Mouse (Mus musculus) hindbrain, embryonic 16.5 days (tissue): ENCODE measurements around the gene Gsk3b. TPM values are rescaled to one million over a fixed set of nuclear protein-coding genes. Genes with fewer than 3 reads are reported as not detected.
A peak's percentile ranks its signal among the peaks of the same experiment; 100 is the strongest.
"Not testable (repeated sequence)": the region's sequence is repeated elsewhere in the genome, so short reads cannot be mapped to it uniquely, and the experiment has no call there.

Experiments
- ATAC-seq: fragments of 200-750 bp; cut with Nextera tagmentation; 2 replicates; pipeline ENCODE4 v1.8.0; 2017; ENCODE audit warnings: moderate TSS enrichment, moderate library complexity
- H3K27ac ChIP-seq: fragments of 300-500 bp; sonication (generic); 2 replicates; pipeline ENCODE4 v1.5.1; 2014; ENCODE audit warnings: low read depth, mild to moderate bottlenecking, control low read depth, low read length, moderate library complexity
- H3K27me3 ChIP-seq: fragments of 300-500 bp; sonication (generic); replicated peaks from 2 replicates; pipeline ENCODE4 v1.6.1; 2014; ENCODE audit warnings: low read length; ENCODE audit not compliant: control insufficient read depth, insufficient read depth
- H3K36me3 ChIP-seq: fragments of 300-500 bp; sonication (generic); 2 replicates; pipeline ENCODE4 v1.6.1; 2014; ENCODE audit warnings: mild to moderate bottlenecking, low read length, moderate library complexity, mixed read lengths; ENCODE audit not compliant: control insufficient read depth, insufficient read depth
- H3K4me1 ChIP-seq: fragments of 300-500 bp; sonication (generic); 2 replicates; pipeline ENCODE4 v1.6.1; 2014; ENCODE audit warnings: low read depth, low read length; ENCODE audit not compliant: control insufficient read depth, insufficient read depth
- H3K4me2 ChIP-seq: fragments of 300-500 bp; sonication (generic); 2 replicates; pipeline ENCODE4 v1.6.1; 2014; ENCODE audit warnings: mild to moderate bottlenecking, low read length, control low read depth, moderate library complexity
- H3K4me3 ChIP-seq: fragments of 300-500 bp; sonication (generic); 2 replicates; pipeline ENCODE4 v1.5.1; 2014; ENCODE audit warnings: mild to moderate bottlenecking, low read length, control low read depth, moderate library complexity
- H3K9ac ChIP-seq: fragments of 300-500 bp; sonication (generic); 2 replicates; pipeline ENCODE4 v1.6.1; 2014; ENCODE audit warnings: low read depth, mild to moderate bottlenecking, control low read depth, low read length, moderate library complexity
- H3K9me3 ChIP-seq: fragments of 300-500 bp; sonication (generic); 2 replicates; pipeline ENCODE4 v1.6.1; 2014; ENCODE audit warnings: mild to moderate bottlenecking, low read length, moderate library complexity; ENCODE audit not compliant: control insufficient read depth
- WGBS: fragments of 180-500 bp; shearing (Covaris S2); extraction: QIAGEN DNeasy Blood & Tissue Kit; methylation state at CpG from one replicate; pipeline ENCODE4 v1.1.7; 2014; 5-methylcytosine and 5-hydroxymethylcytosine counted together
- polyA plus RNA-seq: library from polyadenylated mRNA; unstranded; fragments of >200 nt; fragmentation: Nextera tagmentation; extraction: Ambion mirVana; gene quantifications from 2 replicates; pipeline ENCODE4 v1.2.1, GENCODE M21; 2015

Gsk3b gene
- polyA plus RNA-seq = 123 and 131 TPM in 2 replicates

DNA sequence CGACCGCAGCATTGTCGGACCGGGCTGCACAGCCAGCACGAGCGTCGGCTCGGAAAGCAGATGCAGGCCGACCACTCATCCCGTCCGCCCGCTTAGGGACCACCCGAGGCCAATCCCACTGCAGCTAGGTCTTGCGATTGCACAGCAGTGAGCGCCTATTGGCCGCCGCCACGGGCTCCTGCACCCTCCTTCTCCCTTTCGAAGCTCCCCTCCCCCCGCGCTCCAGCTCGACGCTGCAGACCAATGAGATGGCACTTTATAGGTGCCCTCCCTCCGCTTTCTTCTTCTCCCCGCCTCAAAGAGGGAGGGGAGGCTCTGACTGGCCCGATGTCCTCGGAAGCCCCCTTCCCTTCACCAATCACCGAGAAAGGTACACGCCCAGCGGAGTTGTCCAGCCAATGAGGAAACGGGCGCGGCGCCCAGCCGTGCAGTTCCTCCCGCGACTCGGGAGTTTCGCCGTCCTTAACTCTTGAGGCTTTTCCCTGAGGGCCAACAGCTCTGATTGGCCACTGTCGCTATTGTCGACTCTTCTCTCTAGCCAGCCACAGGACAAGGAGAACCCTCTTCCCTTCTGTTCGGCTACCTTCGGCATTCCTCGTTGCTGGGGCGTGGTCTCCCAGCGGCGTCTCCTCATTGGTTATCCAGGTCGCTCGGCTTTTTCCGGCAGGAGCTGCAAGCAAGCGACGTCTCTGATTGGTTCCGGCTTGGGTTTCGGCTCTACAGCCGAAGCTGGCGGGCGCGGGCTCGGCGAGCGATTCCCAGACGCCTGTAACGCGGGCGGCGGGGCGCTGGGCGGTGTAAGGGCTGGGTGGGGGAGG lies at the start of gene Gsk3b:
Gene Gsk3b, plus strand, starts transcription at position 373 of the 818 bp plus-strand sequence.
- Histone ChIP-seq H3K4me1 (peaks cover 6% of the 10 kb centered on the region), H3K27ac (peak within 1 kb of the TSS; percentile 100), H3K4me3 (peak within 1 kb of the TSS; percentile 97), H3K4me2 (peak within 1 kb of the TSS; percentile 82), H3K36me3 (no peaks in the 10 kb centered on the region), H3K9me3 (no peaks in the 10 kb centered on the region), H3K27me3 (no peaks in the 10 kb centered on the region), H3K9ac (peak within 1 kb of the TSS; percentile 100)
- 0% methylated on average over 62 of the region's 69 CpGs for WGBS
- ATAC-seq = peak; percentile 95

GRCm38 (mm10) chr16:38042160-38042559 lies 46.6 kb upstream of the Gsk3b start:
- 88% methylated on average over 1 of the region's 1 CpGs for WGBS
- ATAC-seq = no peak
- H3K9me3 ChIP-seq = no peaks in the 10 kb centered on the region
- H3K4me3 ChIP-seq = no peak overlapping the region
- no peaks in the 10 kb centered on the region for H3K27me3 ChIP-seq
- H3K36me3 ChIP-seq = no peaks in the 10 kb centered on the region
- no peak overlapping the region for H3K27ac ChIP-seq
- no peak overlapping the region for H3K9ac ChIP-seq
- H3K4me2 ChIP-seq = no peak overlapping the region
- H3K4me1 ChIP-seq = no peaks in the 10 kb centered on the region

DNA sequence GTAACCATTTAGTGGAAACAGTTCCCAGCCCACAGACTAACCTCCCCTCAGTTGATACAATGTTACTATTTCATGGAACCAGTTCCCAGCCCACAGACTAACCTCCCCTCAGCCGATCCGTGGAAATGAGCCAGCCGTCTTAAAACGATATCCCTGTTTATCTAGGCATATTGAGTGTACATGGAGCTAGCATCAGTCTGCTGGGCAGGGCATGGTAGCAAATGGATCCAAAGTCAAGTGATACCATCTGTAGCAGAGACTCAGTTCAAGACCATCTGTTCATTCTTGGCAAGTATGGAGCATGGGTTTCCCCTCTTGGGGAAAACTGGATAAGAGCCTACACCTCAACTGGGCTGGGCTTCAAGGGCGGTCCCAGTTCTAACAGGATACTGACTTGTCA lies 44.2 kb upstream of the Gsk3b start:
- H3K4me2 ChIP-seq = no peak overlapping the region
- no peak overlapping the region for H3K4me3 ChIP-seq
- no peaks in the 10 kb centered on the region for H3K4me1 ChIP-seq
- no peak overlapping the region for H3K9ac ChIP-seq
- H3K36me3 ChIP-seq = no peaks in the 10 kb centered on the region
- WGBS = 83% methylated on average over 5 of the region's 5 CpGs
- H3K27ac ChIP-seq = no peak overlapping the region
- no peaks in the 10 kb centered on the region for H3K9me3 ChIP-seq
- ATAC-seq = 0 out of 2 replicates have a peak, but pooled peaks have one; percentile 30
- no peaks in the 10 kb centered on the region for H3K27me3 ChIP-seq

DNA sequence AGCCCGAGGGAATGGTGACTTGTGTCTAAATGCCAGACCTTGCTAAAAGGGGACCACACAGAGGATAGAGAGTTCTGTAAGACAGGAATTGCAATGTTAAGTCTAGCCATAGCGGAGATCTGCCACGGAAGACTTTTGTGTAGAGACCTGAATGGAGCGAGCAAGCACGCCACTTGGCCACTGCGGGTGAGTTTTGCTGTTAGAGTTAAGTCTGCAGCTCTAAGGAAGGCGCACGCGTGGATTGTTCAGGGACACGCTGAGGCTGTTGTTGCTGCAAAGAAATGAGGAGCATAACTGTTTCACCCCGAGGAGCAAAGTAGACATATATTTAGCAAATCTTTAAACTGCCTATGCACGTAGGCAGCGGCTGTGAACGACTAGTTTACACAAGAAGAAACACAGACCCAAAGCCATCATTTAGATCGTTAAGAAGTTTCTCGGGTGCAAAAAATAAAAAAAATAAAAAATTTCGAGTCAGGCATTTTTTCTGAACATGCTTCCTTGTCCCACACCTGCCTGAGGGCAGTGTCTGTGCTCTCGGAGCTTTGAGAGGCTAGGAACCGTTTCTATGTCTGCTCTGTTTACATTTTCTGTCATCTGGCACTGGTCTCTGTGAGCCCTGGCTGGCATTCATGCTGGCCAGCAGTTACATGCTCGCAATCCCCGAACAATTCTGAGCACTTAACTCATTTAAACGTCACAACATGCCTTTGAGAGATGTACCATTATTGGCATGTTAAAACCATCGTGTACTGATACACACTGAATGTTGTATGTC lies 40.8 kb upstream of the Gsk3b start:
- H3K4me1 ChIP-seq = no peaks in the 10 kb centered on the region
- H3K4me2 ChIP-seq = no peak overlapping the region
- no peak overlapping the region for H3K4me3 ChIP-seq
- 71% methylated on average over 23 of the region's 23 CpGs for WGBS
- H3K27me3 ChIP-seq = no peaks in the 10 kb centered on the region
- H3K27ac ChIP-seq = no peak overlapping the region
- no peaks in the 10 kb centered on the region for H3K9me3 ChIP-seq
- H3K9ac ChIP-seq = no peak overlapping the region
- H3K36me3 ChIP-seq = no peaks in the 10 kb centered on the region
- no peak for ATAC-seq

DNA sequence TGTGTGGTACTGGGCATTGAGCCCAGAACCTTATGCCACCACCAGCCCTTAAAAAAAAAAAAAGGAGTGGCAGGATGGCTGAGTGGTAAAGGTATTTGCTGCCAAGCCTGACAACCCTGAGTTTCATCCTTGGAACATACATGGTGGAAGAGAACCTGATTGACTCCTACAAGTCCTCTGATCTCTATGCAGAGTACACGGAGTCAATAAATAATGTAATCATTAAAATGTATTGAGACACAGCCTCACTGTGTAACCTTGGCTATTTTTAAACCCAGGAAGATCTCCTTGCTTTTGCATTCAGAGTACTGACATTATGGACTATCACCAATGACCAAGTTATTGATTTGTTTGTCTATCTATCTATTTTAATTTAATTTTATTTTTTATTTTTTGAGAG lies 30.9 kb upstream of the Gsk3b start:
- Histone ChIP-seq H3K27ac (no peak overlapping the region), H3K4me1 (no peaks in the 10 kb centered on the region), H3K4me2 (no peak overlapping the region), H3K4me3 (no peak overlapping the region), H3K9me3 (no peaks in the 10 kb centered on the region), H3K36me3 (no peaks in the 10 kb centered on the region), H3K9ac (no peak overlapping the region), H3K27me3 (no peaks in the 10 kb centered on the region)
- 93% methylated on average over 1 of the region's 1 CpGs for WGBS
- no peak for ATAC-seq

DNA sequence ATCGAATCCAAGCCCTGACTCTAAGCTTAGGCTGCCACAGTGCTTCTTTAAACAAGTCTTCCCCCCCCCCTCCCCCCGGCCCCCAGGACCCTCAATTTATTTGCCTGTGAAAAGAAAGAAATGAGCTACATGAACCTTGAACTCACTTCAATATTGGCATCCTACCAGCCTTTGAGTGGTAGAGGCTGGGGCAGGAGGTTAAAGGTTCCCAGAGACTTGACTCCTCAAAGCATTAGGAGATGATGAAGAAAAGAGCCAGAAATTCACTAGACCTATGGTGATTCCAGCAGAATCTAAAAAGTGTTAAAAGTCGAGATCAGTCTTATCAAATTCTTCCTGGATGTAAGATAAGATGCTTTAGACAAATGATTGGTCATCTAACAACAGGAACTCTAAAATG lies 30.0 kb upstream of the Gsk3b start:
- Histone ChIP-seq H3K4me2 (no peak overlapping the region), H3K9ac (no peak overlapping the region), H3K4me3 (no peak overlapping the region), H3K27ac (no peak overlapping the region), H3K9me3 (no peaks in the 10 kb centered on the region), H3K4me1 (no peaks in the 10 kb centered on the region), H3K27me3 (no peaks in the 10 kb centered on the region), H3K36me3 (no peaks in the 10 kb centered on the region)
- 89% methylated on average over 3 of the region's 3 CpGs for WGBS
- ATAC-seq = no peak

GRCm38 (mm10) chr16:38059631-38060030 lies 29.2 kb upstream of the Gsk3b start:
- H3K9me3 ChIP-seq = no peaks in the 10 kb centered on the region
- no peak for ATAC-seq
- no peaks in the 10 kb centered on the region for H3K36me3 ChIP-seq
- H3K27me3 ChIP-seq = no peaks in the 10 kb centered on the region
- no peak overlapping the region for H3K9ac ChIP-seq
- no peak overlapping the region for H3K4me3 ChIP-seq
- no peak overlapping the region for H3K4me2 ChIP-seq
- WGBS = 92% methylated on average over 4 of the region's 4 CpGs
- no peaks in the 10 kb centered on the region for H3K4me1 ChIP-seq
- H3K27ac ChIP-seq = no peak overlapping the region

GRCm38 (mm10) chr16:38073859-38074631 lies 14.8 kb upstream of the Gsk3b start:
- H3K4me3 ChIP-seq, H3K36me3 ChIP-seq, H3K27ac ChIP-seq, H3K4me1 ChIP-seq, H3K9ac ChIP-seq, H3K27me3 ChIP-seq, H3K4me2 ChIP-seq, H3K9me3 ChIP-seq: not testable (repeated sequence)
- peak; percentile 42; the same call in 1 of the 2 replicates for ATAC-seq
- WGBS = 81% methylated on average over 1 of the region's 5 CpGs

DNA sequence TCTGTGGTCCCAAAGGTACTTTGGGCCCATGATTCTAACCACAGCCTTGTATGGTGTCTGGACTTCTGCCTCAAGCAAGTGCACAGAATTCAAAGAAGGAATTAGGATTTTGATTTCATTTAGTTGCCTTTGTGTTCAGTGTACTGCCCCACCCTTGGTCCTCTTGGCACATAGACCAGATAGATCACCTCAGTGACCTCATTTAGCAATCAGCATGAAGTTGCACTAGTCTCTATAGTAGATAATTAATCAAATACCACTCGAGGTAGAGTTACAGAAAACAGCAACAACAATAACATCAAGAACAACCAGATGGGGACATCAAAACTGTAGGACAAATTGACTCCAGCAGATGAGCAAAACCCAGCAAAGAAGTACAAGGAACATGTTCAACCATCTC lies 8.6 kb upstream of the Gsk3b start:
- WGBS = 74% methylated on average over 1 of the region's 1 CpGs
- ATAC-seq = no peak
- Histone ChIP-seq H3K27ac (no peak overlapping the region), H3K27me3 (no peaks in the 10 kb centered on the region), H3K4me3 (no peak overlapping the region), H3K9ac (no peak overlapping the region), H3K9me3 (no peaks in the 10 kb centered on the region), H3K36me3 (no peaks in the 10 kb centered on the region), H3K4me1 (no peaks in the 10 kb centered on the region), H3K4me2 (no peak overlapping the region)
